Mouse (Mus musculus): ENCODE results near the gene Katnal1.

The Katnal1 gene

DNA sequence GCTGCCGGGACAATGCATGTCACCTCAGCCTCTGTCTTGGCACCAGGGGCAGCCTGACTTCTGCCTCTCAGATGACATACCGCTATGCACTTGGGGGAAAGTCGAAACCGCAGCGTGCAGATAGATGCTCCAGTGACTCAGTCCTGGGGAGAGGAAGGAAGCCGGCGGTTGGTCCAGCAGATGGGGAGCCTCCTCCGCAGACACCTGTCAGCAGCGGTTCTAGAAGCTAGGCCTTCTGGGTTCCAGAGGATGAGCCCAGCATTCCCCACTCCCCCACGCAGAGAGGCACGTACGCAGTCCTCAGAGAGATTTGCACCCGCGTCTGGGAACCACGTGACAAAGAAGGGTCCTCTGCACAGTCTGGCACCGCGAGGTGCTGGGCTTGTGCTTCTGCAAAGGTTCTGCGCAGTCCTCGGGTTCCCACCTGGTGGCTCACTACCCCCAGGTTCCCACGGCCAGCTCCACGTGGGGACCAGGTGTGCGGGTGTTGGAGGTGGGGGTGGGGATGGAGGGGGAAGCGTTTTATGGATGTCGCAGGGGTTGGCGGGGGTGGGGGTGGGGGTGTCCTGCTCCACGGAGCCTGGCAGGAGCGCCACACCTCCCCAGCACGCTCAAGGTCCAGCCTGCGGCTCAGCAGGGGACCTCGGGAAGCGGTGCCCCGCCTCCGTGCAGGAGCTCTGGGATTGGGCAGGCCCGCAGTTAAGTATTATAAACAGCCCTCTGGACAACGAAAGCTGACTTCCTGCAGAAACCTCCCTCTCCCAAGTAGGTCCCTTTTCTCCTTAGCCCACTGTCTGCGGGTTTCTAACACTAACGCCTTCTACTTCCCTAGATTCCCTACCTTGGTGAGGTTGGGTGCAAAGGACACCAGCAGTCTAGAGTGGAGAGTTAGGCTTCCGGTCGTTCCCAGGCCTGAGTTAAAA is 30.2 kb upstream of the Katnal1 start:
- no peak for TF ChIP-seq GATA4 (IDR thresholded peaks at IDR 0.05; ENCODE audit: insufficient replicate concordance, low read length)

GRCm38 (mm10) chr5:148958355-148958754 is 29.2 kb upstream of the Katnal1 start:
- TF ChIP-seq GATA4 (IDR thresholded peaks at IDR 0.05; ENCODE audit: insufficient replicate concordance, low read length): no peak

DNA sequence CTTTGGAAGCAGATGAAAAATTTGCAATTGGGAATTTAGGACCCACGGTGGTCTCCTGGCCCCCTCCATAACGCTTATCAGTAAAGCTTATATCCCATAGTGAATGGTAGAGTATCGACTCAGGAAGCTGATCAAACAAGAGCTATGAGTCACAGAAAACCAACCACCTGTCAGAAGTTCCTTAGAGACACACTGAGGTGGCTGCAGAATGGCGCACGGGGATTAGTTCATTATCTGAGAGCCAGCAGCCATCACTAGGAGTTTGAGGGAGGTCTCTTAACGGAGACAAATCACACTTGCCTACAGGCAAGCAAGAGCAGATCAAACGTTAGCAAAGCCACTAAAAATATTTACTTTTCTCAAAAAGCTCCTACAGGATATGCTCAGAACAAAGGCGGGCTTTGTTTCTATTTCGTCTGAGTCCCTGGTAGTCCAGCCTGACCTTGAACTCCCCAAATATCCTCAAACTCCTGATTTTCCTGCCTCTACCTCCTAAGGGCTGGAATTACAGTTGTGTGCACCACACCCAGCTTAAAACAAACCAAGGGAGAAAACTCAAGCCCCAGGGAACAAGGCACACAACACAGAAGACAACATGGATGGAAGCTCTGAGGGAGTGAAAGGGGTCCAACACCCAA is 27.9 kb upstream of the Katnal1 start:
- TF ChIP-seq GATA4 (IDR thresholded peaks at IDR 0.05; ENCODE audit: insufficient replicate concordance, low read length): no peak

DNA sequence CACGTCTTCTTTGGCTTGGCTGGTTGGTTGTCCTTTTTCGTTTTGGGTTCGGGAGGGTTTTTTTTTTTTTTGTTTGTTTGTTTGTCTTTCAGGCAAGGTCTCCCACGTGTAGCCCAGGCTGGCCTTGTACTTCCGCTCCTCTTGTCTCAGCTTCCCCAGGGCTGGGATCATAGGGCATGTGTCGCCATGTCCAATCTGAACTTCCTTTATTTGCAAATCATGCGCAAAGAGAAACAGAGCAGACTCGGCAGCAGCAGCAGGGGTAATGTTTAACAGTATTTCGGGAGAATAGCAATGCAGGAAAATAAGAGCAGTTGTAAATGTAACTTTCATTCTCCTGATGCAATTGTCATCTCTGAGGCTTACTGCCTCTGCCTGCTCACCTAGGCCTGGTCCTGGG is 27.0 kb upstream of the Katnal1 start:
- no peak for TF ChIP-seq GATA4 (IDR thresholded peaks at IDR 0.05; ENCODE audit: insufficient replicate concordance, low read length)

- no peak for TF ChIP-seq GATA4 (IDR thresholded peaks at IDR 0.05; ENCODE audit: insufficient replicate concordance, low read length)
Observed at GRCm38 (mm10) chr5:148955575-148955974, 26.5 kb upstream of the Katnal1 start.

- TF ChIP-seq GATA4 (IDR thresholded peaks at IDR 0.05; ENCODE audit: insufficient replicate concordance, low read length): no peak
Observed at GRCm38 (mm10) chr5:148954314-148955060, 25.4 kb upstream of the Katnal1 start.

DNA sequence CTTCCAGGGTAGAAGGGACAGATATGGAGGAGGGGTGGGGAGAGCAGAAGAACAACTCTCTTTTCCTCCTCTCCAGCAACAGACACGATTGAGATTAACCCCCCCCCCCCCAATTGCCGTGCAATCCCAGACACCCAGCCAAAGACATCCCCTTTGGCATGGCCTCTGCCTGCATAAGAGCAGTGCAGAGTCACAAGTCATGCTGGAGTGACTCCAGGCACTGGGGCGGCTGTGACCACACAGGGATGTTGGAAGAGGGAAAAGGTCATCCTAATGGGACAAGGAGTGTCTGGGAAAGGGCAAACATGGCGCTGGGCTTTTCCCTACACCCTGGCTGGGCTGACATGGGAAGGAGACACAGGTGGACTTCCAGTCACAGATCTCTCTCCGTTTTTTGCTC is 24.0 kb upstream of the Katnal1 start:
- no peak for TF ChIP-seq GATA4 (IDR thresholded peaks at IDR 0.05; ENCODE audit: insufficient replicate concordance, low read length)

GRCm38 (mm10) chr5:148952419-148952818 is 23.3 kb upstream of the Katnal1 start:
- no peak for TF ChIP-seq GATA4 (IDR thresholded peaks at IDR 0.05; ENCODE audit: insufficient replicate concordance, low read length)

GRCm38 (mm10) chr5:148951360-148951759 is 22.2 kb upstream of the Katnal1 start:
- TF ChIP-seq GATA4 (IDR thresholded peaks at IDR 0.05; ENCODE audit: insufficient replicate concordance, low read length): no peak

- TF ChIP-seq GATA4 (IDR thresholded peaks at IDR 0.05; ENCODE audit: insufficient replicate concordance, low read length): no peak
Observed at GRCm38 (mm10) chr5:148950064-148950463, 20.9 kb upstream of the Katnal1 start.

DNA sequence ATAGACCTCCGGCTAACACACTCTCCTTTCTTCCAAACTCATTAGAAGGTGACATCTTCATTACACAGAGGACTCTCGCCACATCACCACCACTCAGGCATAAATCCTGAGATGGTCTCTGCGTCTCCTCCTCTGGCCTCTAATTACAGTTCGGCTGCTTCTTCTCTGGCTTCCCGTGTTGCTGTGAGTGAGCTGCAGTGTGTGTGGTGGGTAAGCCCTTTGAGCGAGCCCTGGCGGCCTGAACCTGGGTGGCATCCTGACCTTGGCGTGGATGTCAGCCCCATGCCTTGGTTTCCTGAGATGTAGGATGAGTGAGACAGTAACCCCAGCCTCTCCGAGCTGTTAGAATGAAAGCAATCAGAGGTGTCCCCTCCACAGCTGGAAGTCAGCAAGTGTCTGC is 19.5 kb upstream of the Katnal1 start:
- TF ChIP-seq GATA4 (IDR thresholded peaks at IDR 0.05; ENCODE audit: insufficient replicate concordance, low read length): no peak

DNA sequence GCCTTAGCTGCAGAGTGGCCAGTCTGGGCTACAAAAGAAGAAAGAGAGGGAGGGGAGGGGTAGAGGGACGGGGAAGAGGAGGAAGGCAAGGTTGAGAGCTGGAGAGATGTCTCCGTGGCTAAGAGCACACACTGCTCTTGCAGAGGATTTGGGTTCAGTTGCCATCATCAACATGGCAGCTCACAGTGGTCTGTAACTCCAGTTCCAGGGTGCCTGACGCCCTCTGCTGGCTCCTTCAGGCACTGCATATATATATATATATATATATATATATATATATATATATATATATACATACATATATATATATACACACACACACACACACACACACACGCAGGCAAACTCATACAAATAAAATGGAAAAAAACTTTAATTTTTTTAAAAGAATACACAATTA is 18.3 kb upstream of the Katnal1 start:
- TF ChIP-seq GATA4 (IDR thresholded peaks at IDR 0.05; ENCODE audit: insufficient replicate concordance, low read length): no peak

DNA sequence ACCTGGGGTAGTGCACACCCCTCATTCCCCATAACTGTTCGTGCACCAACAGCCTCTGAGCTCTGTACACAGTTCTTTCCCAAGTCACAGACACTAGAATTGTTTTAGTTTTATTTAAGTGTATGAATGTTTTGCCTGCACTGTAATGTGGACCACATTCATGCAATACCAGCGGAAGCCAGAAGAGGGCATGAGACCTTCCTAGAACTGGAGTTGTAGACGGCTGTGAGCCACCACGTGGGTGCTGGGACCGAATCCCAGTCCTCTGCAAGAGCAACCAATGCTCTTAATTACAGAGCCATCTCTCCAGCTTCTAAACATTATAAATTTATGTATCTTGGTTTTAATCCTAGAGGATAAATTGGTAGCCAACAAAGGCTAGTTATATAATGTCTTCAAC is 17.7 kb upstream of the Katnal1 start:
- no peak for TF ChIP-seq GATA4 (IDR thresholded peaks at IDR 0.05; ENCODE audit: insufficient replicate concordance, low read length)

DNA sequence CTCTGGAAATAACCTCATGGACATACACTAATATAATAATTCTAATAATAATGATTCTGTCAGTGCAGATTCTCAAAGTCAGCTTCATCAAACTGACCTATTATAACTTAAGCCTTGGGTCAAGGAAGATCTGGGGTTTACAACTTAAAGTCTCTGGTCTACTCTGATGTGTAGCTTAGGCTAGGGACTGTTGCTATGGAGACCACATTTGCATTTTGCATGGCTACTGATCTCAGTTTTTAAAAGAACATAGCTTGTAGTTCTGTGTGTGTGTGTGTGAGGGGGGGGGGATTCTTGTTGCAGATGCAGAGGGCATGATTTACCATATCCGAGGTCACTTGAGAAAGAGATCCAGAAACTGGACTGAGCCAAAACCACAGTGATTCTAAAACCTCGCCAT is 16.6 kb upstream of the Katnal1 start:
- no peak for TF ChIP-seq GATA4 (IDR thresholded peaks at IDR 0.05; ENCODE audit: insufficient replicate concordance, low read length)

DNA sequence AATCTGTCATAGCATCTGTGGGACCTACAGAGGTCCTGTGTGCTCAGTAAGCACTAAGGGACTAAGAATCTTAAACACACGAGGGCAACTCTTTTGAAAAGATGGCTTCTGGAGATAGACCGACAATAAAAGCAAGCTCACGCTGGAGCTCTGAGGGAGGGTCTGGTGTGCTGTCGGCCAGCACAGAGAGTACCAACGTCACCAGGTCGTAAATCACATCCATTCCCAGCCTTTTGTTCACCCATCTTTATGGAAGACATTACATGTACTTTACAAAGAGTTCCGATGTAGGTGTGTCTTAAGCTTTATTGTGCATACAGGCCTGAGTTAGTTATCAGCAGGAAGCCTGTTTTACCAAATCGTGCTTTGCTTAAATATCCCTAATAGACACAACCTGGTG is 14.9 kb upstream of the Katnal1 start:
- no peak for TF ChIP-seq GATA4 (IDR thresholded peaks at IDR 0.05; ENCODE audit: insufficient replicate concordance, low read length)

DNA sequence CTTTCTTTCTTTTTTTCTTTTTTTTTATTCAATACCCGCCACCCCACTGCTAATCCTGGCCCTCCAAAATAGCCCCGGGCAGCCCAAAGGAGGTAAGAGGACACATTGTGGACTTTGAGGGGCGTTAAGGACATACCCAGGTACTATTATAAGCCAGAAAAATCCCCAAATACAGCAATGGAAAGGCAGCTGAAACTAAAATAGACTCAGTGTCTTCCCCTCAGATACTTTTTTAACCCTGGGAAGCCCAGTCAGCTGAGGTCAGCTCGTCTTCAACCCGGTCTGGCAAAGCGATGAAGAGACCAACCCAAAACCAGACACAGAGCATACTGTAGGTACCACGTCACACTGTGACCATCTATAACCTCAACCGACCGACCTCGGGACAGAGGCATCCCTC is 14.3 kb upstream of the Katnal1 start:
- TF ChIP-seq GATA4 (IDR thresholded peaks at IDR 0.05; ENCODE audit: insufficient replicate concordance, low read length): no peak

Data from liver, adult (tissue).